Mouse (Mus musculus): ENCODE data around the gene Cpd. TPM values are rescaled to one million over a fixed set of nuclear protein-coding genes. Genes with fewer than 3 reads are reported as not detected.

Gene Cpd
- polyA plus RNA-seq, 1 experiment from 2014 or later = 21.1 TPM

DNA sequence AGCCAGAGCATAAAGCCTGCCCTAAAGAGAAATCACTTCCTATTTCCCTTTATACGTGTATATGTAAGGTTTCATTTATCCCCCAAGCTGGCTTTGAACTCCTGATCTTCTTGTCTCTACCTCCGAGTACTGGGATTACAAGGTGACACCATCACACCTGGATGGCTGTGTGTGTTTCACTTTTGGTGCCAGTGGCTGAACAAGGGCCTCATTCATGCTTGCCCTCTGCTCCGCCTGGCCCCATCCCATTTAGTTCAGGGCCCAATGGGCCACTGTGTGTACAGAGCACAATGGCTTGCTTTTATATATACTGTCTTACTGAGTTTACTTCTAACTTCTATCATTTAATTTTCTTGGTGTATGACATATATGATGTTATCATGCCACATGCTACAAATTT, 94.5 kb downstream of the Cpd start:
- Histone ChIP-seq H3K27ac (ENCODE audit: low read length) (no peak overlapping the region), H3K9me3 (ENCODE audit: control insufficient read depth, low read depth, low read length) (no peaks in the 10 kb centered on the region), H3K4me1 (ENCODE audit: control insufficient read depth, insufficient read depth, low read length) (no peaks in the 10 kb centered on the region), H3K36me3 (ENCODE audit: control insufficient read depth, insufficient read depth, low read length) (peaks cover 68% of the 10 kb centered on the region), H3K4me3 (ENCODE audit: low read depth, low read length) (no peak overlapping the region), H3K27me3 (ENCODE audit: control insufficient read depth, insufficient read depth, low read length) (no peaks in the 10 kb centered on the region), H3K9ac (replicated peaks; ENCODE audit: low read depth, low read length) (no peak overlapping the region), H3K4me2 (replicated peaks; ENCODE audit: low read depth, low read length) (no peak overlapping the region)
- WGBS = 89% methylated on average over 3 of the region's 3 CpGs
- ATAC-seq (ENCODE audit: insufficient number of reproducible peaks, insufficient read depth, low FRiP score, low read depth) = no peak

DNA sequence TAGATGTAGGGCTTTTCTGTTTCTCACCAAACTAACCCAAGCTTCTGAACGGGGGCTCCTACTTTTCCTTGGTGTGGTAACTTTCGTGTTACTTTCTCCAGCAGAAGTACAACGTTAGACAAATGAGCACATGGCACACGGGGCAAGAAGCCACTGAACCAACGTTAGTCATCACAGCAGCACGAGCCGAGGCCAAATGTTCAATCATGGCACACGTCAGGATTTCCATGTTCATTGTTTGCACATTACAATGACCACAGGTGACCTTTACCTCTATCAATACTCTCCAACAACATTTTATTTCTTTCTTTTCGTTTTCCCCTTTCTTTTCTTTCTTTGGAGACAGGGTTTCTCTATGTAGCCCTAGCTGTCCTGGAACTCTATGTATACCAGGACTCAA, 98.0 kb downstream of the Cpd start:
- H3K4me1 ChIP-seq (ENCODE audit: control insufficient read depth, insufficient read depth, low read length) = no peaks in the 10 kb centered on the region
- H3K27me3 ChIP-seq (ENCODE audit: control insufficient read depth, insufficient read depth, low read length) = no peaks in the 10 kb centered on the region
- no peak overlapping the region for H3K27ac ChIP-seq (ENCODE audit: low read length)
- peaks cover 68% of the 10 kb centered on the region for H3K36me3 ChIP-seq (ENCODE audit: control insufficient read depth, insufficient read depth, low read length)
- no peak for ATAC-seq (ENCODE audit: insufficient number of reproducible peaks, insufficient read depth, low FRiP score, low read depth)
- H3K4me3 ChIP-seq (ENCODE audit: low read depth, low read length) = no peak overlapping the region
- H3K9me3 ChIP-seq (ENCODE audit: control insufficient read depth, low read depth, low read length) = no peaks in the 10 kb centered on the region
- H3K9ac ChIP-seq (replicated peaks; ENCODE audit: low read depth, low read length) = no peak overlapping the region
- H3K4me2 ChIP-seq (replicated peaks; ENCODE audit: low read depth, low read length) = no peak overlapping the region
- WGBS = 86% methylated on average over 9 of the region's 9 CpGs

DNA sequence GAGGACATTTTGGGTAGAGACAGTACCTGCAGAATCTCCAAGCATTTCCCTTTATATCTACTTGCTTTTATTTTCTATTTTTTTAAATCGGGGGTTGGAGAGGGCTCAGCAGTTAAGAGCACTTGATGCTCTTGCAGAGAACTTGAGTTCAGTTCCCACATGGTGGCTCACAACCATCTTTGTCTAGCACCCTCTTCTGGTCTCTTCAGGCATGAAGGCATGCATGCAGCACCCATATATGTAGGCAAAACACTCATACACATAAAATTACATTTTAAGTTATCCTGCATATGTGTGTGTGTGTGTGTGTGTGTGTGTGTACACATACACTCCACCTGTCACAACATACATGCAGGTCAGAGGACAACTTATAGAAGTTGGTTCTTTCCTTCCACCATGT, 100.9 kb downstream of the Cpd start:
- no peak overlapping the region for H3K9ac ChIP-seq (replicated peaks; ENCODE audit: low read depth, low read length)
- no peak overlapping the region for H3K4me3 ChIP-seq (ENCODE audit: low read depth, low read length)
- H3K36me3 ChIP-seq (ENCODE audit: control insufficient read depth, insufficient read depth, low read length) = peaks cover 61% of the 10 kb centered on the region
- no peak overlapping the region for H3K4me2 ChIP-seq (replicated peaks; ENCODE audit: low read depth, low read length)
- 89% methylated on average over 1 of the region's 1 CpGs for WGBS
- no peaks in the 10 kb centered on the region for H3K9me3 ChIP-seq (ENCODE audit: control insufficient read depth, low read depth, low read length)
- no peak overlapping the region for H3K27ac ChIP-seq (ENCODE audit: low read length)
- no peaks in the 10 kb centered on the region for H3K4me1 ChIP-seq (ENCODE audit: control insufficient read depth, insufficient read depth, low read length)
- ATAC-seq (ENCODE audit: insufficient number of reproducible peaks, insufficient read depth, low FRiP score, low read depth) = no peak
- H3K27me3 ChIP-seq (ENCODE audit: control insufficient read depth, insufficient read depth, low read length) = no peaks in the 10 kb centered on the region

DNA sequence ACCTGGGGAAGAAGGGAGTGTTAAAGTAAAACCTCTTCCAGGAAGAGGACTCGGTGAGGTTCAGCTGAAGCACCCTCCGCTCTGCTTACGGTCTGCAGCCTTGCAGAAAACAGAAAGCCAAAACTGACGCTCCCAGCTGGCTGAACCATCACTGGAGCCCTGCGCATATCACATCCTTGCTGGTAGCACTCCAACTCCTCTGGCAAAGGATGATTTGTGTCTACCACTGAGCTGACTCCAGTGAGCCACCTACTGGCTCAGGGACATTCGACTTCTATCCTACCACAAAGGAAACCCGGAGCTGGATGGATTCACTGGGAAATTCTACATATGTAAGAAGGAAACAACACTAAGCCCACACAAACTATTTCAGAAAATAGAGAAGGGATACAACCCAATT, 102.3 kb downstream of the Cpd start:
- Histone ChIP-seq H3K4me3 (ENCODE audit: low read depth, low read length) (no peak overlapping the region), H3K36me3 (ENCODE audit: control insufficient read depth, insufficient read depth, low read length) (peaks cover 51% of the 10 kb centered on the region)
- 72% methylated on average over 7 of the region's 7 CpGs for WGBS

DNA sequence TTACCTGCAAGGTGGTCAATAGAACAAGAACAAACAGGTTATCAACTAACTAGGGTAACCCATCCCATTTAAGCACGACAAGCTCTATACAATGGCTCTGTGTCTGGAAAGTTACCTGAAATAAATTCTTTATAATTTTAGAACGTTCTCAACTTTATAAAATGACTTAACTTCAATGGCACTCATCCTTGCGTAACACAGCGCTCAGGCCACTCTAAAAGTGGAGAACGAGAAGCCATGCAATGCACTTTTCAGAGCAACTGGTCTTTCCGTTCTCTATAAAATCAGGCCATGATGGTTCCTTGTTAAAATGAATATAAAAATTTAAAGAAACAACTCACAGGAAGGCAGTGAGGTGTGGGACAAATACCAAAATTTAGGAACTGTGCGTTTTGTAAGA, 104.3 kb downstream of the Cpd start:
- Histone ChIP-seq H3K4me2 (replicated peaks; ENCODE audit: low read depth, low read length) (no peak overlapping the region), H3K9me3 (ENCODE audit: control insufficient read depth, low read depth, low read length) (no peaks in the 10 kb centered on the region), H3K27me3 (ENCODE audit: control insufficient read depth, insufficient read depth, low read length) (no peaks in the 10 kb centered on the region), H3K4me1 (ENCODE audit: control insufficient read depth, insufficient read depth, low read length) (no peaks in the 10 kb centered on the region), H3K4me3 (ENCODE audit: low read depth, low read length) (no peak overlapping the region), H3K36me3 (ENCODE audit: control insufficient read depth, insufficient read depth, low read length) (peaks cover 32% of the 10 kb centered on the region), H3K9ac (replicated peaks; ENCODE audit: low read depth, low read length) (no peak overlapping the region), H3K27ac (ENCODE audit: low read length) (no peak overlapping the region)
- WGBS = 95% methylated on average over 7 of the region's 7 CpGs
- no peak for ATAC-seq (ENCODE audit: insufficient number of reproducible peaks, insufficient read depth, low FRiP score, low read depth)

More for the DNA sequence above, 102.3 kb downstream of the Cpd start:
- no peak overlapping the region for H3K4me2 ChIP-seq (replicated peaks; ENCODE audit: low read depth, low read length)
- no peak for ATAC-seq (ENCODE audit: insufficient number of reproducible peaks, insufficient read depth, low FRiP score, low read depth)
- no peaks in the 10 kb centered on the region for H3K9me3 ChIP-seq (ENCODE audit: control insufficient read depth, low read depth, low read length)
- no peaks in the 10 kb centered on the region for H3K4me1 ChIP-seq (ENCODE audit: control insufficient read depth, insufficient read depth, low read length)
- no peak overlapping the region for H3K9ac ChIP-seq (replicated peaks; ENCODE audit: low read depth, low read length)
- H3K27ac ChIP-seq (ENCODE audit: low read length) = no peak overlapping the region
- H3K27me3 ChIP-seq (ENCODE audit: control insufficient read depth, insufficient read depth, low read length) = no peaks in the 10 kb centered on the region

DNA sequence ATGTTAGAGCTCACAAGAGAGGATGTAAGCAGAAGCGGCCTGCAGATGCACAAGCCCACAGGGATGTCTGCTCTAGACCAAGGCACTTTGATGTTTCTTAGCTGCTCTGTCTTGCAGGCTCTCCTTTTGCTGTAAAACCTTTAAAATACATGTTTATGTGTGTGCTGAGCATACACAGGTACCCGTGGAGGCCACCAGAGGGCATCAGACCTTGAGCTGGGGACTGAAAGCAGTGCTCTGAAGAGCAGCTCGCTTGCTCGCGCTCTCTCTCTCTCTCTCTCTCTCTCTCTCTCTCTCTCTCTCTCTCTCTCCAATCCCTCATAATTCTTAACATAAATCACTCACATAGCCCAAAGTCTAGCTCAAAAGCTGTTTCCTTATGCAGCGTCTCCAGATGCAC, 107.7 kb downstream of the Cpd start:
- Histone ChIP-seq H3K9me3 (ENCODE audit: control insufficient read depth, low read depth, low read length) (no peaks in the 10 kb centered on the region), H3K4me2 (replicated peaks; ENCODE audit: low read depth, low read length) (no peak overlapping the region), H3K4me1 (ENCODE audit: control insufficient read depth, insufficient read depth, low read length) (no peaks in the 10 kb centered on the region), H3K4me3 (ENCODE audit: low read depth, low read length) (no peak overlapping the region), H3K36me3 (ENCODE audit: control insufficient read depth, insufficient read depth, low read length) (peaks cover 42% of the 10 kb centered on the region; the same call in 1 of the 2 replicates), H3K27ac (ENCODE audit: low read length) (no peak overlapping the region), H3K9ac (replicated peaks; ENCODE audit: low read depth, low read length) (no peak overlapping the region), H3K27me3 (ENCODE audit: control insufficient read depth, insufficient read depth, low read length) (no peaks in the 10 kb centered on the region)
- 77% methylated on average over 6 of the region's 6 CpGs for WGBS
- no peak for ATAC-seq (ENCODE audit: insufficient number of reproducible peaks, insufficient read depth, low FRiP score, low read depth)

DNA sequence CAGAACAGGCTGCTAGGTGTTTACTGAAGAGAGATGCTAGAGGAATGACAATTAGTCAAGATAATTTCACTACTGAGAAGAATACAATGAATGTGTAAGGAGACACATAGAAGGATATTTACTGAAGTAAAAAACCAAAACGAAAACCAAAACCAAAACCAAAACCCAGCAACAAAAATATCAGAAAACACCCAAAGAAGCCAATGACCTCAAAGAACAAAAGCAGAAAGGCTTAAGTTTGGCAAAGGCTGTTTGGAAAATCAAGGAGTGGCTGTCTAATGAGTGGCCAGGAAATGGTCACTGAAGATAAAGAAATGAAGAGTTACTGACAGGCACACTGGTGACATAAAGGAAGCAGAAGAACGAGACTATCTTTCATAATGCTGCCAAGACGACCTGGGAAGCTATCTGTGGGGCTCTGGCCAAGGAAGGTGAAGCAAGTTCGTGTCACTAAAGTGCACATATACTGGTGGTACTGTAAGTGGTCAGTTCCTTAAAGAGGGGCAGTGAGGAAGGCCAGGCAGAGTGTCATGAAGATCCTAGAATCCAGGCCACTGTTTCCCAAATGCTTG, 111.0 kb downstream of the Cpd start:
- Histone ChIP-seq H3K4me1 (ENCODE audit: control insufficient read depth, insufficient read depth, low read length) (no peaks in the 10 kb centered on the region), H3K27me3 (ENCODE audit: control insufficient read depth, insufficient read depth, low read length) (no peaks in the 10 kb centered on the region), H3K4me3 (ENCODE audit: low read depth, low read length) (no peak overlapping the region), H3K4me2 (replicated peaks; ENCODE audit: low read depth, low read length) (no peak overlapping the region), H3K9me3 (ENCODE audit: control insufficient read depth, low read depth, low read length) (no peaks in the 10 kb centered on the region), H3K9ac (replicated peaks; ENCODE audit: low read depth, low read length) (no peak overlapping the region), H3K27ac (ENCODE audit: low read length) (no peak overlapping the region), H3K36me3 (ENCODE audit: control insufficient read depth, insufficient read depth, low read length) (peaks cover 36% of the 10 kb centered on the region)
- ATAC-seq (ENCODE audit: insufficient number of reproducible peaks, insufficient read depth, low FRiP score, low read depth) = no peak
- 71% methylated on average over 4 of the region's 4 CpGs for WGBS

DNA sequence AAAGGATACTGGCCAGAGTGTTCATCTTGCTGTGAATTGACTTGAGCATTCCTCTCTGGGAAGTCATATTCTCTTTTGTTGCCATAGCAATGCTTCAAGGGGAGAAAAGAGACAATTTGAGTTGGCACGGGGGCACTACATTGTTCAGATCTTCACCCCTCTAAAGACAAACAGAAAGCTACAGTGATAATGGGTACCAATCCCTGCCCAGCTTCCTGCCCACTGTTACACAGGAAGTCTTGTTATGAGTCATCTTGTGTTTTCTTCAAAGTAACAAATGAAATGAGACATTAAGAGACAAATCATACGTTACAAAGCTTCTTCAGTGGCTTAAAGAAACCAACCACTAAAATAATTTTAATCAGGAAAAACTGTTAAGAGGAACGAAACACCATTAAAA, 112.3 kb downstream of the Cpd start:
- no peak overlapping the region for H3K27ac ChIP-seq (ENCODE audit: low read length)
- no peaks in the 10 kb centered on the region for H3K4me1 ChIP-seq (ENCODE audit: control insufficient read depth, insufficient read depth, low read length)
- no peak for ATAC-seq (ENCODE audit: insufficient number of reproducible peaks, insufficient read depth, low FRiP score, low read depth)
- no peak overlapping the region for H3K9ac ChIP-seq (replicated peaks; ENCODE audit: low read depth, low read length)
- H3K4me3 ChIP-seq (ENCODE audit: low read depth, low read length) = no peak overlapping the region
- no peaks in the 10 kb centered on the region for H3K27me3 ChIP-seq (ENCODE audit: control insufficient read depth, insufficient read depth, low read length)
- H3K9me3 ChIP-seq (ENCODE audit: control insufficient read depth, low read depth, low read length) = no peaks in the 10 kb centered on the region
- peaks cover 40% of the 10 kb centered on the region for H3K36me3 ChIP-seq (ENCODE audit: control insufficient read depth, insufficient read depth, low read length)
- 75% methylated on average over 3 of the region's 3 CpGs for WGBS
- no peak overlapping the region for H3K4me2 ChIP-seq (replicated peaks; ENCODE audit: low read depth, low read length)

DNA sequence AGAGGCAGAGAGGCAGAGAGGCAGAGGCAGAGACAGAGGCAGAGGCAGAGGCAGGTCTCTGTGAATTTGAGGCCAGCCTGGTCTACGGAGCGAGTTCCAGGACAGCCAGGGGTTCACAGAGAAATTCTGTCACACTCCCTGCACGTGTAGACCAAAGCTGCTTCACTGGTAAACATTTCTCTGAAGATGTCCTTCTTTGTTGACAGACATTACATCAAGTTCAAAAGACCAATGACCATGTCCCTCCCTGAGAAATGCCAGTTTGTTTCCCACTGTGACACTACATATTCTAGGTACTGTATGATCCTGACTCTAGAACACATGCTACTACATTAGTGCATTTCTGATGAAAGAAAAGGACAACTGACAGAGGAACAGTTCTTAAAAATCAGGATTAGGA, 116.2 kb downstream of the Cpd start:
- H3K27me3 ChIP-seq (ENCODE audit: control insufficient read depth, insufficient read depth, low read length) = no peaks in the 10 kb centered on the region
- H3K4me3 ChIP-seq (ENCODE audit: low read depth, low read length) = no peak overlapping the region
- no peaks in the 10 kb centered on the region for H3K9me3 ChIP-seq (ENCODE audit: control insufficient read depth, low read depth, low read length)
- no peak overlapping the region for H3K4me2 ChIP-seq (replicated peaks; ENCODE audit: low read depth, low read length)
- ATAC-seq (ENCODE audit: insufficient number of reproducible peaks, insufficient read depth, low FRiP score, low read depth) = no peak
- no peak overlapping the region for H3K27ac ChIP-seq (ENCODE audit: low read length)
- 77% methylated on average over 3 of the region's 3 CpGs for WGBS
- H3K4me1 ChIP-seq (ENCODE audit: control insufficient read depth, insufficient read depth, low read length) = no peaks in the 10 kb centered on the region
- H3K36me3 ChIP-seq (ENCODE audit: control insufficient read depth, insufficient read depth, low read length) = peaks cover 50% of the 10 kb centered on the region
- no peak overlapping the region for H3K9ac ChIP-seq (replicated peaks; ENCODE audit: low read depth, low read length)
